27 mouse cellular contexts compared by ENCODE assay signal in genomic region chr13:6509616-6510384, GRCm38 (mm10). TPM values are rescaled to one million over a fixed set of nuclear protein-coding genes. Genes with fewer than 3 reads are reported as not detected.
DNase-seq lines count a peak whose midpoint lies in the region; ATAC-seq and TF ChIP-seq lines count a peak whose summit lies in the region.
"Had no signal": no experiment of that assay in that cellular context is flagged by ENCODE, and none has a peak within 500 bp of the region (broad histone marks: within the 10 kb centered on the region; RNA-seq: fewer than 3 reads in every experiment).

No protein-coding gene starts in this region.

- no peak overlapping the region for H3K4me2 ChIP-seq in heart, embryonic 11.5 days
- no peak overlapping the region for H3K4me2 ChIP-seq in limb, embryonic 14.5 days (replicated peaks; ENCODE audit: low read depth, low read length, severe bottlenecking)
- H3K4me2 ChIP-seq in midbrain, embryonic 11.5 days: no peak overlapping the region
- H3K4me2 ChIP-seq: heart, embryonic 15.5 days; hindbrain, embryonic 14.5 days; limb, embryonic 12.5 days; liver, embryonic 13.5 days; midbrain, embryonic 15.5 days had no signal

- H3K9me3 ChIP-seq in heart, embryonic 11.5 days (replicated peaks; ENCODE audit: control insufficient read depth, low read length): no peaks in the 10 kb centered on the region
- no peaks in the 10 kb centered on the region for H3K9me3 ChIP-seq in limb, embryonic 14.5 days (ENCODE audit: control insufficient read depth, low read length)
- H3K9me3 ChIP-seq in midbrain, embryonic 11.5 days (ENCODE audit: control insufficient read depth, low read length): no peaks in the 10 kb centered on the region
- H3K9me3 ChIP-seq: heart, embryonic 15.5 days; limb, embryonic 12.5 days; liver, embryonic 13.5 days; midbrain, embryonic 15.5 days had no signal

- intact Hi-C loops in gastrocnemius, postnatal 36 days (cut with DNase I): loop anchor here (1.0 kb wide), 1 partner anchor 10 kb away; no protein-coding TSS in a partner anchor

- TF ChIP-seq POLR2A in limb, embryonic 14.5 days (IDR thresholded peaks at IDR 0.05; ENCODE audit: borderline replicate concordance, extremely low read depth, insufficient read depth, insufficient read length): no peak

- no peak for ATAC-seq in heart, embryonic 11.5 days (replicated peaks; ENCODE audit: insufficient number of reproducible peaks, low FRiP score, low TSS enrichment)
- ATAC-seq in limb, embryonic 14.5 days (ENCODE audit: low FRiP score, low read depth): peak; percentile 63
- no peak for ATAC-seq in midbrain, embryonic 11.5 days (ENCODE audit: low FRiP score)
- ATAC-seq: CD4-positive, CD25-positive, alpha-beta regulatory T cell, adult 4 months; forebrain, embryonic 14.5 days; intestine, postnatal 0 days; lung, postnatal 0 days; midbrain, embryonic 15.5 days had no signal

- WGBS in heart, embryonic 11.5 days (ENCODE audit: insufficient replicate concordance): 78% methylated on average over 9 of the region's 9 CpGs
- 81% methylated on average over 9 of the region's 9 CpGs for WGBS in limb, embryonic 14.5 days
- WGBS in midbrain, embryonic 11.5 days: 88% methylated on average over 9 of the region's 9 CpGs

- no peaks in the 10 kb centered on the region for H3K36me3 ChIP-seq in heart, embryonic 11.5 days (ENCODE audit: control insufficient read depth, insufficient read depth, low read length)
- no peaks in the 10 kb centered on the region for H3K36me3 ChIP-seq in limb, embryonic 14.5 days (ENCODE audit: control insufficient read depth, insufficient read depth, low read length)
- H3K36me3 ChIP-seq in midbrain, embryonic 11.5 days (ENCODE audit: control insufficient read depth, insufficient read depth, low read length): no peaks in the 10 kb centered on the region
- H3K36me3 ChIP-seq: heart, embryonic 15.5 days; limb, embryonic 12.5 days; liver, embryonic 13.5 days; midbrain, embryonic 15.5 days had no signal

- peak; percentile 57 for DNase-seq in gastrocnemius, adult 18-20 months (ENCODE audit: low spot score)
- DNase-seq in gastrocnemius, postnatal 36 days: no peak
- peak; percentile 60 to 68 for DNase-seq in heart, adult 9 months (ENCODE audit: low spot score in 2 of 2)
- DNase-seq in limb, embryonic 14.5 days (ENCODE audit: low spot score): peak; percentile 35
- DNase-seq in midbrain, embryonic 11.5 days (ENCODE audit: low spot score, missing footprints): no peak
- DNase-seq in left cerebral cortex, adult 11 months (ENCODE audit: low spot score): no peak
- DNase-seq: adrenal gland, adult 2 months; cerebellum, adult 8-10 months; cerebellum, postnatal 25 days; kidney, adult 9 months; kidney, postnatal 10 days; layer of hippocampus, adult 9-11 months; liver, embryonic 13.5 days; lung, adult 18-20 months; right cerebral cortex, postnatal 25 days; spleen, adult 18-20 months; thymus, postnatal 14 days had no signal

- no peak overlapping the region for H3K27ac ChIP-seq in heart, embryonic 11.5 days (ENCODE audit: low read depth, low read length)
- H3K27ac ChIP-seq in limb, embryonic 14.5 days (replicated peaks; ENCODE audit: low read depth, low read length): no peak overlapping the region
- H3K27ac ChIP-seq in midbrain, embryonic 11.5 days (ENCODE audit: low read depth, low read length): no peak overlapping the region
- H3K27ac ChIP-seq: heart, embryonic 15.5 days; hindbrain, embryonic 14.5 days; limb, embryonic 12.5 days; liver, embryonic 13.5 days; macrophage; midbrain, embryonic 15.5 days had no signal

- H3K9ac ChIP-seq in heart, embryonic 11.5 days (ENCODE audit: low read depth, low read length): no peak overlapping the region
- no peak overlapping the region for H3K9ac ChIP-seq in limb, embryonic 14.5 days (ENCODE audit: low read depth, low read length, severe bottlenecking)
- H3K9ac ChIP-seq in midbrain, embryonic 11.5 days (ENCODE audit: low read length): no peak overlapping the region
- H3K9ac ChIP-seq: heart, embryonic 15.5 days; hindbrain, embryonic 14.5 days; limb, embryonic 12.5 days; liver, embryonic 13.5 days; midbrain, embryonic 15.5 days had no signal

- no peaks in the 10 kb centered on the region for H3K4me1 ChIP-seq in heart, embryonic 11.5 days (ENCODE audit: control insufficient read depth, insufficient read depth, low read length)
- no peaks in the 10 kb centered on the region for H3K4me1 ChIP-seq in limb, embryonic 14.5 days (ENCODE audit: control insufficient read depth, insufficient read depth, low read length)
- H3K4me1 ChIP-seq in midbrain, embryonic 11.5 days (ENCODE audit: control insufficient read depth, insufficient read depth, low read length): no peaks in the 10 kb centered on the region
- H3K4me1 ChIP-seq: heart, embryonic 15.5 days; limb, embryonic 12.5 days; liver, embryonic 13.5 days; midbrain, embryonic 15.5 days had no signal

- H3K4me3 ChIP-seq in heart, embryonic 11.5 days (ENCODE audit: low read depth, low read length): no peak overlapping the region
- H3K4me3 ChIP-seq in limb, embryonic 14.5 days (replicated peaks; ENCODE audit: low read length): no peak overlapping the region
- no peak overlapping the region for H3K4me3 ChIP-seq in midbrain, embryonic 11.5 days (ENCODE audit: low read depth, low read length)
- H3K4me3 ChIP-seq: heart, embryonic 15.5 days; limb, embryonic 12.5 days; liver, embryonic 13.5 days; midbrain, embryonic 15.5 days had no signal

- no peaks in the 10 kb centered on the region for H3K27me3 ChIP-seq in heart, embryonic 11.5 days (ENCODE audit: control insufficient read depth, insufficient read depth, low read length)
- no peaks in the 10 kb centered on the region for H3K27me3 ChIP-seq in limb, embryonic 14.5 days (ENCODE audit: control insufficient read depth, insufficient read depth, low read length)
- H3K27me3 ChIP-seq in midbrain, embryonic 11.5 days (ENCODE audit: control insufficient read depth, insufficient read depth, low read length): no peaks in the 10 kb centered on the region
- H3K27me3 ChIP-seq: heart, embryonic 15.5 days; limb, embryonic 12.5 days; liver, embryonic 13.5 days; midbrain, embryonic 15.5 days had no signal

RNA-seq across cellular contexts. Expression of gene Pitrm1, which starts 38.1 kb away (rescaled TPM):
- 10 to 100 TPM; 35.7 to 36.0 TPM for total RNA-seq in gastrocnemius, adult 18-20 months (2021)
- 10 to 100 TPM; 32.6 to 33.3 TPM for total RNA-seq in gastrocnemius, postnatal 36 days (2021)
- 96.2 and 97.2 TPM in 2 replicates for polyA plus RNA-seq in heart, embryonic 11.5 days (2014; fragmentation: Nextera tagmentation; extraction: Ambion mirVana)
- polyA plus RNA-seq in limb, embryonic 14.5 days (2012; rRNA removed): 89.2 and 90.7 TPM in 2 replicates
- polyA plus RNA-seq in limb, embryonic 14.5 days (2014; fragmentation: Nextera tagmentation; extraction: Ambion mirVana): 88.9 and 106 TPM in 2 replicates
- 98.7 and 109 TPM in 2 replicates for polyA plus RNA-seq in midbrain, embryonic 11.5 days (2014; fragmentation: Nextera tagmentation; extraction: Ambion mirVana)

Comparison
In these comparisons a context has a peak if more than half of its experiments do, and no peak if none do; other contexts are left out.
1. DNase-seq: peak in gastrocnemius, adult 18-20 months (single experiment), heart, adult 9 months (2 of 2) and limb, embryonic 14.5 days (single experiment); none in gastrocnemius, postnatal 36 days (0 of 2), midbrain, embryonic 11.5 days (single experiment) and left cerebral cortex, adult 11 months (single experiment).